Mouse (Mus musculus): ENCODE results near the gene Psmb2.

The Psmb2 gene

DNA sequence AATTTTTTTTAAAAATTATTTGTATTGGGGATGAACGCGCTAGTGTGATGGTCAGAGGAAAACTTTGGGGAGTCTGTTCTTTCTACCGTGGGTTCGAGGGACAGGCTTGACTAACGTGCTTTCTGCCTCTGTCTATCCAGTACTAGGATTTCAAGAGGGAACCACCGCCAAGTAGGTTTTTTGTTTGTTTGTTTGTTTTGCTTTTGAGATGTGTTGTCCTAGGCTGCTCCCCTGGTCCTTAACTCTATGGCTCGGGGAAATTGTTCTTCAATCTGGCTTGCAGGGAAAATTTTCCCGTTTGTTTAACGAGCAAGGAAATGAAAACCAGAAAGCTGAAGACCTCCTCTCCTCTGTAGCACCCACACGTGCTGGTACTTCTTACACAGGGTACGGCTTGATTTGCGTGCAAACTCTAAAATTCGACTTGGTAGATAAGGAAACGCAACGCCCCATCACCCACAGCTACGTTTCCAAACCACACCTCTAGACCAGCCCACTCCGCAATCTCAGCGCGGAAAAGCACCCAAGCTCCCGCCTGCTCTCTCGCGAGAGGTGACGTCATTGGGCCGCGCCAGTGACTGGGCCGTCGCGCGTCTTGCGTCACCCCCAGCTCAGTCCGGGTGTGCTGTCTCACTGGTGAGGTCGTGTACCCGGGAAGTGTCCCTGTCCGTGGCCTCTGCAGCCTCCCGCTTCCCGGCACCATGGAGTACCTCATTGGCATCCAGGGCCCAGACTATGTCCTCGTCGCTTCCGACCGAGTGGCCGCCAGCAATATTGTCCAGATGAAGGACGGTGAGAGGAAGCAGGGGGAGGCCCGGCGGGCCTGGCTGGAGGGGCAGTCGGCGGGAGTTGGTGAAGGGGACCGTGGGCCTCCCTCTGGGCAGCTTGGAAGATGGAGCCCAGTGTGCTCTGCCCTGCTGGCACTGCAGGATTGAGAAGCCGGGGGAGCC, at the start of gene Psmb2:
Gene Psmb2, plus strand, starts transcription at position 577 of the 950 bp plus-strand sequence.
- DNase-seq (ENCODE audit: low spot score): peak; percentile 98

DNA sequence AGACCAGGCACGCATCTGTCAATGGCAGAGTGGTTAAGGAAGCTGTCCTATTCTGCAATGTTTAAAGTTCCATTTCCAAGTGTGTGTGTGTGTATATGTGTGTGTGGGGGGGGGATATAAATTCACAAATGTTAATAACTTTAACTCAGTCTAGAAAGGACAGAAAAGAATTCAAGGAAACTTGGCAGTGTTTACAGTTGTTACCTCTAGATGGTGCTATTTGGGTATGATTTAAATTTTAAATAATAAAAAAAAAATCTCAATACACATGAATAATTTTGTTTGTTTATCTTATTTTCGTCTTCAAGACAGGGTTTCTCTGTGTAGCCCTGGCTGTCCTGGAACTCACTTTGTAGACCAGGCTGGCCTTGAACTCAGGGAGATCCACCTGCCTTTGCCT, 45.5 kb upstream of the Psmb2 start:
- no peak for DNase-seq (ENCODE audit: low spot score)

DNA sequence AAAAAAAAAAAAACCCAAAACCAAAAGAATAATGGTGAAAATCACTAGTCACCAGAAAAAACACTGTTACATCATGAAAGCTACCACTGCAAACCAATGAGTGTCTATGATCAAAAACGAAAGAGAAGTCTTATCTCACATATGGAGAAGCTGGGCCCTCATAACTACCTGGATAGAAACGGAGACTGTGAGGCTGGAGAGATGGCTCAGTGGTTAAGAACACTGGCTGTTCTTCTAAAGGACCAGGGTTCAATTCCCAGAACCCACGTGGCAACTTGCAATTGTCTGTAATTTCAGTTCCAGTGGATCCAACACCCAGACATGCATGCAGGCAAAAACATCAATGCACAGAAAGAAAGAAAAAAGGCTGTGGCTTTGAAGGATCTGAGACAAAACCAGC, 44.8 kb upstream of the Psmb2 start:
- DNase-seq (ENCODE audit: low spot score): no peak

DNA sequence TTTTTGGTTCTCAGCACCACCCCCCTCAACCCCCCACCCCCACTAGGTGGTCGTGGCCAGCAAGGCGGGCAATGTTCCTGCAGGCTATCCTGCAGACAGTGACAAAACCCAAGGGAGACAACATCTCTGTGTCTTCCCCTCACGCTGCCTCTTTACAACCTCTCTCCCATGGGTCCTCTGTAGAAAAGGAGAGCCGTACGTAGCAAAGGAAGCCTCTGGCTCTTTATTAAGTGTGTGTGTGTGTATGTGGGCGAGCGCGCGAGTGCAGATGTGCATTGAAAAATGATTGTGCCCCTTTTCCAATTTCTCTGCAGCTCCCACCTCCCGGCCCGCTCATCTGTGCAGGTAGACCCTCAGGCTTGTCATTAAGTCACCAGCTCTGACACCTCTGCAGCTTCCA, 41.1 kb upstream of the Psmb2 start:
- DNase-seq (ENCODE audit: low spot score): no peak

DNA sequence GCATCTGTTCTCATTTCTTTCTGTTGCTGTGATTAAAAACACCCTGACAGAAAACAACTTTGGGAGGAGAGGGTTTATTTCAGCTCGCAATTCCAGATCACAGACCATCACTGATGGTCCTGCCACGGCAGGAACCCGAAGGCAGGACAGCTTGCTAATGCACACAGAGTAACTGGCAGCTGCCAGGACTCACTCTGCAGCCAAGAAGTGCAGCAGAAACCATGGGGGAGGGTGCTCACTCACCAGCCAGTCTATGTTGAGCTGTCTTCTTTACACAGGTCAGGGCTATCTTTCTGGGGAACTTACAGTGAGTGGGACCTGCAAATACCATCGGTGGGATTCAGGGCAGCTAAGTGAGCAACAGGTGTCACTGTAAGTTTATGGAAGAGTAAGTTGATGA, 40.0 kb upstream of the Psmb2 start:
- no peak for DNase-seq (ENCODE audit: low spot score)

DNA sequence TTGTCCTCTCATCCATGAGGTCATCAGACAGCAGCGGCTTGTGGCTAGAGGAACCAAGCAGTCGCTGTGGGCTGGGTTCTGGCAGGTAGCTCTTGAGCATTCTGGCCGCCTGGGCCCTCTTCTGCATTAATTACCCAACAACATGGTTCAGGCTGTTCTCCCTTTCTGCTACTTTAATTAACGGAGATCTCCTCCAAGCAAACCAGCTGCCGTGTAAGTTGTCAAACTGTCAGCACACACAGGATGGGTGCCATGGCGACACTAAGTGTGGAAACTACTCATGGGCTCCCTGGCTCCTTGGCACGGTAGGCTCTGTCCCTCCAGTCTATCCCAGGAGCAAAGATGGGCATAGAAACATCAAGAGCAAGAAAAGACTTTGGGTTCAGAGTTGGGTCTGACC, 38.1 kb upstream of the Psmb2 start:
- DNase-seq (ENCODE audit: low spot score): no peak

DNA sequence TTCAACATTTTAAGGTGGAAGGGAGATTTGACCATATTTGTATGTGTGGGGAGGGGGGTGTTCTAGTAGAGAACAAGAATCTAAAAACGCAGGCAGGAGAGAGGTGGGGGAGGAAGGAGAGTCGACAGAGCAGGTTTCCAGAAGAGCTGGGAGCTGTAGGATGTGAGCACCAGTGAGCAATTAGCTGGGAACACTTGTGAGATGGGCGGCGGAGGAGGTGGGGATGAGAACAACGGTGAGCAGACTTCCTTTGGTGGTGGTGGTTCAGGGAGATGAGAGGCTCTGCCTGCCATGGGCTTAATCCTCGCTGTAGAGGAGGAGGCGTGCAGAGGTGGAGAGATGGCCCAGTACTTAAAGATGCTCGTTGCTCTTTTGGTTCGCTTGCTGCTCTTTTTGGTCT, 35.5 kb upstream of the Psmb2 start:
- no peak for DNase-seq (ENCODE audit: low spot score)

DNA sequence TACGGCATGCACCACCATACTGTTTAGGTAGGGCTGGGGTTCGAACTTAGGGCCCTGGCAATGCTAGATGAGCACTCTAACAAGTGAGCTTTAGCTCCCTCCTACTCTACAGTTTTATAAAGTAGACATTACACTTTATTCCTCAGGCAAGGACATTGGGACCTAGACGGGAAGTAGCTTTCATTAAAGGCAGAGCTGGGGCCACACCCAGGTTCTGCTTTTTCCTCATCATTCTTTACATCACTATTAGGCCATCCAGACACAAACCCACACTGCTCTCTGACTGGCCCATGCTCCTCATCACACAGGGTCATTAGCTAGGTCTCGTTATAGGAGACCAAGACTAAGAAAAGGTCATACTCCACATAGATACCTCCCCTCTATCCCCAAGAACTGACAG, 33.6 kb upstream of the Psmb2 start:
- no peak for DNase-seq (ENCODE audit: low spot score)

DNA sequence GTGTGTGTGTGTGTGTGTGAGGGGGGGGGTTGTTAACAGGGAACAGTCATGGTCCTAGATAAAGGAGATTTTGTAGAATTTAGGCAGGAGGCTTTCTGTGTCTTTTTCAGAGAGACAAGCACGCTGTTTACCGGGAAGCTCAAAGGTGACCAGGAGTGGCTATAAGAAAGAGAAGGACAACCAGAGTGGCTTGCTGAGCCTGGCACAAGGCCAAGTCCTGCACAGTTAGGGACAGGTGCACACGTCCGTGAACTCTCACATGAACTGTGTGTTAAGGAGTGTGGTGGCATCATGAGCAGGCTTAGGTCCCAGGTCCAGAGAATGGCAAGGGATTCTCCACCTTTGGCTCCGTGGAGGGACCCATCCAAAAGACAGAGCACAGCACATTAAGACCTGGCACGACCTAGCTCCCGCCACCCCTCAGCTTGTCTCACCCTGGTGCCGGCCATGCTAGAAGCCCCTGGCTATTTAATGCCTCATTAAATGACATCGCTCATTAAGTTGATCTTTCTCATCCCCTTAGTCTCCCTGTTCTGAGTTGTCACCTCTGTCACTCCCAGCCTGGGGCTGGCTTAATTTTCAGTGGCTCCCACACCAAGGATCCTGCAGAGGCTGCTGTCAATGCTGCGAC, 33.0 kb upstream of the Psmb2 start:
- DNase-seq (ENCODE audit: low spot score): no peak

DNA sequence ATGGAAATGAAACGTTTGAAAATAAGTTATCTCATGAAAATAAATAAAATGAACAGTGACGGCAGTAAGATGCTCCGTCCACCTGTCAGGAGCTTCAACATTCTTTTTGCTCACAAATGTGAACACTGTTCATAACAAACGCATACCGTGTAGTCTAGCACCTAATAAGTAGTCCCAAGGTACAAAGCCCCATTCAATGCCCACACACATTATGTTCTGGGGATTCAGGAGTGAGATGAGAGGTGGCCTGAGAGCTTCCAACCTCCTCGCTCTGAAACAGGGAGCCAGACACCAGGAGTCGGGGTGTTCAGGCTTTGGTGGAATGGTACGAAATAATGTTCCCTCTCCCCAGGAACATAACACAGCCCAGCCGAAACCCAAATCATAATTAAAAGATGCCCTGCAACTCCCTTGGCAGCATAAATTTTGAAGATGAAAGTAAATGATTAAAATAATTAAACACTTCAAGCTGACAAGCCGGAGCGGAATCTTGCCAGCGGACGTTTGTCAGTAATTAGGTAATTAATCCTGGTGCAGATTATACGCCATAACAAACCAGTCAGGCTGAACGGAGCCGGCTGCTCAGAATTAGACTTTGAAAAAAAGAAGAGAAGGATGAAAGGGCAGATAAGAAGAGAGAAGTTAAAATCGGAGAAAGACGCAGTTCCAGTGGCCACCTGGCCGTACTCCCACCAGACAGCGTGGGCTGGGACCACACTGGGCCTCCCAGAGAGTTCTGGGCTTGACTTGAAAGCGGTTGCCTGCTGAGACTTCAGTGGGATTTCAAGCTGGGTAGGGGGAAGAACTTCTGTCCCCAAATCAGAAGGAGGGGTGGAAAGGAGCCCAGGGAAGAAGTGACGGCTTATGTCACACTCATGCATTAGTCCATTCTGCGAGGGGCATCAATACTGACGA, 29.2 kb upstream of the Psmb2 start:
- no peak for DNase-seq (ENCODE audit: low spot score)

DNA sequence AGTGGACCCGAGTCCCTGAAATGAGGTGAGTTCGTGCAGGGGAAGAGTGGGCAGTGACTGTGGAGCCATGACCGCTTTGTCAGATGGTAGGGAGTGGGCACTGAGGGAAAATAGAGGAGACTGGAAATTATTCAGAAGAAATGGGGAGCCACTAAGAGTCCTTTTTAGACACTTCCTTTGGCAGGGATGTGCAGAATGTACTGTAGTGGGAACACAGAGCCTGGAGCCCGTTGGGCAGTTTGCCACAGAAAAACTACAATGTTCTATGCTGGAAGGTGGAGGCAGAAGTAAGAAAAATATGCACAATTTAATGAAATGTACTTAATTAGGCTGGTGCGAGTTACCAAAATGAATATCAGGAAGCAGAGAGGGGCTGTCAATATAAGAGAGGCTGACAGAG, 24.3 kb upstream of the Psmb2 start:
- DNase-seq (ENCODE audit: low spot score): no peak

DNA sequence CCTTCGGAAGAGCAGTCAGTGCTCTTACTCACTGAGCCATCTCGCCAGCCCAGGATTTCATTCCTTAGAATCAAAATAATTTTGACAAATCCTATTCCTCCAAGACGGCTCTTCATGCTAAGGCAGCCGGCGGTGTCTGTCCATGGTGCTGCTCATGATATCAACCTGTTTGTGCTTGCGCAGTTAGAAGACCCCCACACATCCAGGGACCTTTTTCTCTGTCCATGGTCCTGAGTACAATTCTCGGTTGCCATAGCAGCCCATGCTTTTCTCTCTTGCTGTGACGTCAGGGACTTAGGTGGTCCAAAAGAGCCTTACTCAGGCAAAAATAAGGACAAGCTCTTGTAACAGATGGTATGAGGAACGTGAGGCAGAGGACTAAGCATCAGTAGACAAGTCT, 22.1 kb upstream of the Psmb2 start:
- peak; percentile 75 for DNase-seq (ENCODE audit: low spot score)

DNA sequence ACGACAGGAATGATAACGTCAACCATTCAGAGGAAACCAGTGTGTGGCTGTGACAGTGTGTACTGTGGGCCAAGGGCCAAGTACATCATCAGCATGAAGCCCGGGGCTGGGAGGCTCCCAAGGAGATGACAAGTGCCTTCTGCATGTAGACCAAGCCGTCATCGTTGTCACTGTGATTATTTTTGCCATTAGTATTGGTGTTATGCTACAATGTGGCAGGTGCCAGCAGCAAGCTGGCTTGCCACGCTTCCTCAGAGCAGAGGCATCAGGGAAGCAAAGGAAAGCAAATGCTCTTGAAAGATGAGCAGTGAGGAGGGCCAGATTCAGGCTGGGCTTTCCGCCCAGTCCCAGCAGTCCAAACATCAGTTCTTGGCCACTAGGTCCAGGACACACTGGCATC, 16.2 kb upstream of the Psmb2 start:
- DNase-seq (ENCODE audit: low spot score): no peak

DNA sequence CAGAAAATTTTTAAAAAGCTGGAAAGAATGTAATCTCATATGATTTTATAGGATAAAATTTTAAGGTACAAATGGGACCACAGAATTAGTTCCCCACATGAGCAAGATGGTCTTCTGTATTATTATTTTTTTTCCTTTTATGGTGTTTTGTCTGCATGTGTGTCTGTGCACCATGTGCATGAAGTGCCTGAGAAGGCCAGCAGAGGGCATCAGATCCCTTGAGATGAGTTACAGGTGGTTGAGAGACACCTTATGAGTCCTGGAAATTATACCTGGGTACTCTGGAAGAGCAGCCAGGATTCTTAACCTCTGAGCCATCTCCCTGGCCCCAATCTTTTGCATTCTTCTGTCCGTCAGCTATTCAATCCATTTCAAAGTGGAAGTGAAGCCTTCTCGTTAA, 10.4 kb upstream of the Psmb2 start:
- no peak for DNase-seq (ENCODE audit: low spot score)

DNA sequence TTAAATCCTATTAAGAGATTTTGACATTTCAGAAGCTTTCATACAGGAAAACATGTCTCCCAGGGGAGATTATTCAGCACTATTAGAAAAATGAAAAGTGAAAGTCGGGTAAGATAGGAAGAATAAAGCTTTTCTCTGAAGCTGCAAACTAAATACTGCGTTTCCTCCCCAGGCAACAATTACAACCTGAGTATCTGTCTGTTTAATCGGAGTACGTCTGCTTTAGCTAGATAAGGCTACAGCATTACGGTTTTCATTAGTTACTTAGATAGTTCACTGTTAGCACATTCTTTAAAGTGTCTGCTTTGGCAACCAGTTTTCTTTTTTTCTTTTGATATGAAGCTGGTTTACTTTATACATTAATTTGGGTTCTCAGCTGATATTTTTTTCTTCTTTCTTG, 4.9 kb downstream of the Psmb2 start:
- DNase-seq (ENCODE audit: low spot score): no peak

DNA sequence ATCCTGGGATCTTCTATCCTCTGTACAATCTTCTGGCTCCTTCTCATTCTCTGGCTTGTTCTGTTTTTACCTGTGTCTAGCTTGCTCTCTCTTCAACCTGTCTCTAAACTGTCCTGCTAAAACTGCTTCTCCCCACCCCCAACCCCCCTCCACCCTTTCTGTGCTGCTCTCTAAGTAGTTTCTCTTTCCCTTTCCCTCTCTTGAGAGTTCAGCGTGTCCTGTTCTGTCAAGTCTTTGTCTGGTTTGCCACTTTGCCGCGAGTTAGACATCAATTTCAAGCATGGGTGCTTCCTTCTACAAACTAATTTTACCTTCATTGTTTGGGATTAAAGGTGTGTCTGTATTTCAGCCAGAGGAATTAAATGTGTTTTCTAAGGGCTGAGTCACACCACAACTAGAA, 5.7 kb downstream of the Psmb2 start:
- DNase-seq (ENCODE audit: low spot score): no peak

DNA sequence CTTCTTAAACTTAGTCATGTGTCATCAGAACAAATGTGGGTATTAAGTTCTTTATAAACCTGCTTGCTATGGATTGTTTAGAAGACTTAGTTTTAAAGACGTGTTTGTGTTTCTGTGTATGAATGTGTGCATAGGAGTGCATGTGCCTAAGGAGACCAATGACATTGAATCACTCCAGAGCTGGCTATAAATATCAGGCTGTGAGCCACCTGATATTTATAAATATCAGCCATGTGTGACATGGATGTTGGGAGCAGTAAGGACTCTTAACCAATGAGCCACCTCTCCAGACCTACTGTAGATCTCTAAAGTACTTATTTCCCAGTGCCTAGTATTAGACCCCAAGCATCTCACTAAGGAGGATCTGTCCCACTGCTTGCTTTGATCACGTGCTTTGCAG, 12.0 kb downstream of the Psmb2 start:
- no peak for DNase-seq (ENCODE audit: low spot score)

DNA sequence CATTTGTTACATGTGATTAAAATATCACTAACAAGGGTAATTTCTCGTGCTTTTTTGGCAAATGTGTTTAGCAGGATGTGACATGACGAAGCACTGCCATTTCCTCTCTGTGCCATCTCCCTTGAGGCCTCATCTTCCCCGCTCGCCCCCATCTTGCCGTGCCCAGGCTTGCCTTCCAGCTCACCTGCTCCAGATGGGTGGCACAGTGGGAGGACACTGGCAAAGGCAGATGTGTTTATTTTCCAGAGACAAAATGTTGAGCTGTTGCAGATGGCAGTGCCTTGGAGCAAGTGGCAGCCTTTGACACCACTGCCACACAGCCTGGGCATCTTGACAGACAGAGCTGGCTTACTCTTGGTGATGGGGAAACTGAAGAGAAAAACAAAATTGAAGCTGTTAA, 15.6 kb downstream of the Psmb2 start:
- no peak for DNase-seq (ENCODE audit: low spot score)

DNA sequence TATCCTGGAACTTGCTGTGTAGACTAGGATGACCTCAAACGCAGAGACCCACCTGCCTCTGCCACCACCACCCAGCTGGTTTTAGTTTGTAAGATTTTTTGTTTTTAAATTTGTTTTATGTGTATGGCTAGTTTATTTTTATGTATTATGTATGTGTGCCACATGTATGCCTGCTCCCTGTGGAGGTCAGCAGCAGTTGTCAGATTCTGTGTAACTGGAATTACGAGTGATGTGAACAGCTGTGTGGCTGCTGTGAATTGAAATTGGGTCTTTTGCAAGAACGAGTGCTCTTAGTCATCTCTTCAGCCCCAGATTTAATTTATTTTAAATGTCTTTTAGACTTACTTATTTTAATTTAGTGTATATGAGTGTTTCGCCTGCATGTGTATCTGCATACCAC, 19.5 kb downstream of the Psmb2 start:
- DNase-seq (ENCODE audit: low spot score): no peak

DNA sequence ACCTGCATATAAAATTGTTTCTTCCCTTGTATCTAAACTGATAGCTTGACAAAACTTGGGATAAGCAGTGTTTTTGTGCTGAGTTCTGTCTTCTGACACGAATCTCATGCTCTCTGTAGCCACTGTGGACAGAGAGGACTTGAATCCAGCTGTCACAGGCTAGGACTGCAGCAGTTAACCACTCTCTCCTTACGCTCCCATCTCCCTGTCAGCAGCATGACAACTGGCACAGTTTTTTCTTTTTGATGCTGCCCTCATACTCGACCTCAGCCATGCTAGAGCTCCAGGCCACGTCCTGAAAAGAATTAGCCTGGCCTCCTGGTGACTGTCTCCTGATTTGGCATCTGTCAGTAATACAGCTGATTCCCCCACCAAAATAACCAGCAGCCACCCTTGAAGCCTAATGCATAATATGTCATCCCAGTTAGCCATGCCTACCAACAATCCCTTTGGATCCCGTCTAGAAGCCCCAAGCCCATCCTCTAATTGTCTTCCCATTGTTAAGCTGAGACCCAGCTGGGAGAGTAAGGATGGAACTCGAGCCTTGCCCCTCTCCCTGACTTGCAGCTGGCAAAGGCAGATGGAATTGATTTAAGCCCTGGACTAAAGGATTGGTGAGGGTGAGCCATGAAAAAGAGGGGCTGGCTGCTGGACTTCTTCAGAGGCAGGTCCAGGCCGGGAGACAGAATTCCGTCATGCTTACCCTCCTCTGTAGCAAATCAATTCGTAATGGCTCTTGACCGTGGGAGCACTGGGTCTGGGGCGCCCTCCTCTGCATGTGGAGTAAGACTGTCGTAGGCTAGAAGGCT, 29.4 kb downstream of the Psmb2 start:
- DNase-seq (ENCODE audit: low spot score): no peak

DNA sequence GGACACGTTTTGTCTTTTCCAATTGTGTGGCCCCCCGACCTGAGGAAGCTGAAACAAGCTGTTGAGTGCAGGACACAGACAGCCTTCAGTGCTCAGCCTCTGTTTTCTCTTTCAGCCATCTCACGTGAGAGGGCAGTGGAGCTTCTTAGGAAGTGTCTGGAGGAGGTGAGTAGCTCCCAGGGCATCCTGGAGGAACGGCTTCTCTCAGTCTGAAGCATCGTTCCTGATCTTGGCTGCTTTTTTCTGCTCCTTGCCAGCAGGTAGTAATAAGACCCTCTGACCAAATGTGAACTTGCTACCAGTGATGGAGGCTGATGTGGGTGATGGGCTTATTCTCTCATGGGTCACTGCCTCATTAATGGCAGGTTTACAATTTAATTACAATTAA, 30.0 kb downstream of the Psmb2 start:
- no peak for DNase-seq (ENCODE audit: low spot score)

DNA sequence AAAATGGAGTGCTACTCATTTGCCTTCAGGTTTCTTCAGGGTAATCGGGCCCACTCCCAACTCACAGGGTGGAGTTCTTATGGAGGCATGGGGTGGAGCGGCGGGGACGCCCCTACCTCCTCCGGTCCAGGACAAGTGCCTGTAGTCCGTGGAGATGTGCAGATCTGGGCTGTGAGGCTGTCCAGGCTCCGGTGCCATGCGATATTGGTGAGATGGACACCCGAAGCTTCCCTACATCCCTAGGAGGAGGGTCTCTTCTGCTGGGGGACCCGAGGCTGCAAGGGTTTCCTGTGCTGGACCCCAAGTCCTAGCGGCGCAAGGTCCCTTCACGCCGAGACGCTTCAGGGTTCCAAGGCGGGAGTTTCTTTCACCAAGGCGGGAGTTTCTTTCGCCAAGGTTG, 54.7 kb downstream of the Psmb2 start:
- no peak for DNase-seq (ENCODE audit: low spot score)
